Mouse (Mus musculus): ENCODE measurements around the gene Zcchc17. TPM values are rescaled to one million over a fixed set of nuclear protein-coding genes. Genes with fewer than 3 reads are reported as not detected.

Gene Zcchc17
- polyA plus RNA-seq (2017; shearing (Covaris generic)) = 67.0 TPM

GRCm38 (mm10) chr4:130359486-130360237 is at the start of gene Zcchc17, which contains the start of gene Snrnp40:
Gene Zcchc17 (minus strand): TSS chr4:130359943.
Gene Snrnp40 (plus strand): TSS chr4:130360132.

GRCm38 (mm10) chr4:130308231-130309081 is 51.3 kb downstream of the Zcchc17 start, which contains the start of the genes Fabp3 and Gm10570:
Gene Fabp3 (plus strand): TSS chr4:130308595.
Gene Gm10570 (minus strand): TSS chr4:130308674.

GRCm38 (mm10) chr4:130279105-130279504 is 80.6 kb downstream of the Zcchc17 start, which contains the start of gene Serinc2:
Gene Serinc2 (minus strand): TSS chr4:130279205.

Other genes starting within 250 kb of the Zcchc17 start
- gene Hcrtr1, start 220.6 kb downstream of the Zcchc17 start, polyA plus RNA-seq (2017; shearing (Covaris generic)) = 0.10 TPM
- not detected for gene Tinagl1, start 184.8 kb downstream of the Zcchc17 start, polyA plus RNA-seq (2017; shearing (Covaris generic))
- not detected for gene Gm853, start 137.5 kb downstream of the Zcchc17 start, polyA plus RNA-seq (2017; shearing (Covaris generic))
- not detected for gene Serinc2, start 80.7 kb downstream of the Zcchc17 start, polyA plus RNA-seq (2017; shearing (Covaris generic))
- gene Fabp3, start 51.3 kb downstream of the Zcchc17 start, polyA plus RNA-seq (2017; shearing (Covaris generic)) = not detected
- gene Gm10570, start 51.3 kb downstream of the Zcchc17 start, polyA plus RNA-seq (2017; shearing (Covaris generic)) = not detected
- 129 TPM for gene Snrnp40, start 189 bp upstream of the Zcchc17 start, polyA plus RNA-seq (2017; shearing (Covaris generic))
- gene Nkain1, start 214.2 kb upstream of the Zcchc17 start, polyA plus RNA-seq (2017; shearing (Covaris generic)) = not detected